Mouse (Mus musculus) natural killer cell, adult 2 months (primary cell): ENCODE results near the gene Zfp715.

Source experiments
- DNase-seq, 2 experiments: peaks; one replicate each; pipeline ENCODE4 v3.0.0; 2022; ENCODE audit warnings: low spot score in 2 of 2

Gene Zfp715

GRCm38 (mm10) chr7:43313013-43313428, at the start of gene Zfp715:
TSS of gene Zfp715 (minus strand) at chr7:43313294.
- DNase-seq: peak; percentile 93 to 96

- DNase-seq: no peak
These were observed 48.9 kb upstream of the Zfp715 start for GRCm38 (mm10) chr7:43362021-43362420.

GRCm38 (mm10) chr7:43361442-43361841, 48.3 kb upstream of the Zfp715 start:
- no peak for DNase-seq

- no peak for DNase-seq
These were observed 45.5 kb upstream of the Zfp715 start for GRCm38 (mm10) chr7:43358556-43358955.

GRCm38 (mm10) chr7:43354893-43355835, 42.1 kb upstream of the Zfp715 start:
- DNase-seq: no peak

GRCm38 (mm10) chr7:43353758-43354157, 40.7 kb upstream of the Zfp715 start:
- no peak for DNase-seq

- DNase-seq: no peak
These were observed 40.0 kb upstream of the Zfp715 start for GRCm38 (mm10) chr7:43353118-43353517.

- DNase-seq: no peak
These were observed 38.1 kb upstream of the Zfp715 start, which contains the start of gene Siglecf for GRCm38 (mm10) chr7:43351154-43351553. TSS of gene Siglecf (plus strand) at chr7:43351341.

GRCm38 (mm10) chr7:43349623-43350022, 36.5 kb upstream of the Zfp715 start:
- DNase-seq: peak in 1 of 2 experiments; percentile 16

- no peak for DNase-seq
These were observed 33.5 kb upstream of the Zfp715 start for GRCm38 (mm10) chr7:43346571-43346970.

- no peak for DNase-seq
These were observed 33.1 kb upstream of the Zfp715 start for GRCm38 (mm10) chr7:43346148-43346547.

- DNase-seq: no peak
These were observed 31.4 kb upstream of the Zfp715 start for GRCm38 (mm10) chr7:43344491-43344890.

- DNase-seq: no peak
These were observed 30.9 kb upstream of the Zfp715 start for GRCm38 (mm10) chr7:43344020-43344419.

GRCm38 (mm10) chr7:43343191-43343590, 30.1 kb upstream of the Zfp715 start:
- no peak for DNase-seq

- DNase-seq: no peak
These were observed 27.7 kb upstream of the Zfp715 start for GRCm38 (mm10) chr7:43340771-43341170.

- DNase-seq: no peak
These were observed 20.8 kb upstream of the Zfp715 start for GRCm38 (mm10) chr7:43333899-43334298.

- DNase-seq: no peak
These were observed 20.1 kb upstream of the Zfp715 start for GRCm38 (mm10) chr7:43333203-43333602.

GRCm38 (mm10) chr7:43328101-43328500, 15.0 kb upstream of the Zfp715 start:
- DNase-seq: no peak

GRCm38 (mm10) chr7:43326223-43326780, 13.2 kb upstream of the Zfp715 start:
- DNase-seq: no peak

- DNase-seq: no peak
These were observed 595 bp downstream of the Zfp715 start for GRCm38 (mm10) chr7:43312386-43313012.

- no peak for DNase-seq
These were observed 1.5 kb downstream of the Zfp715 start for GRCm38 (mm10) chr7:43311632-43312031.

- DNase-seq: no peak
These were observed 4.0 kb downstream of the Zfp715 start for GRCm38 (mm10) chr7:43309069-43309468.
